Mouse (Mus musculus) E14TG2a.4 (cell line): ENCODE results near the gene Sgf29.

Source experiments
- CTCF ChIP-seq: conservative IDR thresholded peaks from 2 replicates; pipeline ENCODE4 v1.5.1; 2014; ENCODE audit warnings: low read length
- NANOG ChIP-seq: IDR thresholded peaks from 2 replicates; pipeline ENCODE4 v1.6.1; 2014; ENCODE audit warnings: borderline replicate concordance, low read length, mixed read lengths

DNA sequence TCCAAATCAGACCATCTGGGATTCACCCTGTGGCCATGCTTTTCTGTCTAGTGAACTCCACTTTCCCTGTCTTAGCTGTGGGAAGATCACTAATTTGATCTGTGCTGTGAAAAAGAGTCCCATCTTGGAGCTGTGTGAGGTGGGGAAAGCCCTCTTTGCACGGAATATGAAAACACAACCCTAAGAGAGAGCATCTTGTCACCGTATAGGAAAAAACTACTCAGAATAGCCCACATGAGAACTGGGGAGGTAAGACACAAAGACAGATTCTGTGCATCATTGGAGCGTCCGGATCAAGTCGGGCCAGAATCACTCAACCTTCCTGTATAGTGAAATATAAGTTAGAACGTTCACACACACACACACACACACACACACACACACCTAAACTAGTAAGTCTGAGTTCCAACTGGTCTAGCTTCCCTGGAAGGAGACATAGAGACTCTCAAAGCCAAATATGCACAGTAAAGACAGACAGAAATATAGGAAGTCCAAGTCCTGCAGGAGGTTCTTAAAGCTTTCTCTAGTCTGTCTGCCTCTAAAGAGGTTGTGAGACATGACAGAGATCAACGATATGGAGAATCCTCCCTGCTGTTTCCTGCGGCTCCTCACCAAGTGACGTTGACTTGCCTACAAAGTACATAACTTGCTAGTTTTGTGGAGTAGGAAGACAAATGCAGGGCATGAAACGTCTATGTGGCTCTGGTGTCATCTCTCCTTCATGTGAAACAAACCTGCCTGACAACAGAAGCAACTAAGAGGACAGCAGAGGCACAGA lies 59.3 kb downstream of the Sgf29 start:
- TF ChIP-seq CTCF (no peak), NANOG (no peak)
